Mouse (Mus musculus): ENCODE measurements around the gene Tmem51. TPM values are rescaled to one million over a fixed set of nuclear protein-coding genes. Genes with fewer than 3 reads are reported as not detected.
"Not testable (repeated sequence)": the region's sequence is repeated elsewhere in the genome, so short reads cannot be mapped to it uniquely, and the experiment has no call there.

The Tmem51 gene
- total RNA-seq, 2 experiments from 2014 or later: 6.9 to 7.5 TPM

DNA sequence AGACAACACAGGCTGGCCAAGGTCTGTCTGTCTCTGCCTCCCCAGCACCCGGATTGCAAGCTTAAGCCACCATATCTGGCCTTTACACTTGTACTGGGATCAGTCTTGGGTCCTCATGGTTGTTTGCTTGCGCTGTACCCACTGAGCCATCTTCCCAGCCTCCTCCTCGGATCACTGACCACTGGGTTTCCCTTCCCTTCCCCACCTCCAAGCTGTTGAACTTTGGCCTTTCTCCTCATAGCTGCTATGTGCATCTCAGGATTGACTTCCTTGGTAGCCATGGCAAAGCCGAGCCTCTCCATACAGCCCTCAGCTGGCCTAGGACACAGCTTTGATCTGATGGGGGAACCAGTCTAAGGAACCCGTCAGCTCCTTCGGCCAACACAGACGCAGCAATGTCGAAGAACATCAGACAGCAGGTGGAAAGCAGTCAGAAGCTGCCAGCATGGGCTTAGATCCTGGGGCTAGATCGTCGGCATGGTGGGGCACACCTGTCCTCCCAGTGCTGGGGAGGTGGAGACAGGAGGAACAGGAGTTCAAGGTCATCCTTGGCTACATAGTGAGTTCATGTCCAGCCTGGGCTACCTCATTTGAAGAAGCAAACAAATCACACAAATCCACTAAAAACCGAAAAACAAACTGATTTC lies 19.4 kb downstream of the Tmem51 start:
- intact Hi-C loops (cut with DNase I): no loop called here
- DNase-seq (ENCODE audit: low spot score in 2 of 2): no peak

DNA sequence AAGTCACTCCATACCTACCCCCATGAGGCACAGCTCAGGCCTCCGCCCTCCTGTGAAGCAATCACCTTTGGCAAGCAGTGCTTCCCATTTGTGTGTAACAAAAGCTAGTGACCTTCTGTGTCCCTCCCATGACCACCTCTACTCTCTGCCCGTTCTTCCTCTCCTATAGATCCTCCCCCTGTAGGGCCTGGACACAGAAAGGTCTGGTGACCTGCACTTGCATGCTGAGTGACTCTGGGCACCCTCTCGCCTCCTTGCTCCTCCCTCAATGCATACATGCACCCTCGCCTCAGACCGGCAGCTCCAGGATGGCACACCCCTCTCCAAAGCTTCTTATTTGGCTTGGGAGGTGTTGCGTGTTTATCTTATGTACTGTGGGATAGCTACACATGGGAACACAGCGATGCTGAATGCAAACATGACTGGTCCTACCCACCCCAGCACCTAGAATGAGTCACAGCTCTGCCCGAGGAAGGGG lies 21.0 kb downstream of the Tmem51 start:
- DNase-seq (ENCODE audit: low spot score in 2 of 2): no peak
- intact Hi-C loops (cut with DNase I): no loop called here

DNA sequence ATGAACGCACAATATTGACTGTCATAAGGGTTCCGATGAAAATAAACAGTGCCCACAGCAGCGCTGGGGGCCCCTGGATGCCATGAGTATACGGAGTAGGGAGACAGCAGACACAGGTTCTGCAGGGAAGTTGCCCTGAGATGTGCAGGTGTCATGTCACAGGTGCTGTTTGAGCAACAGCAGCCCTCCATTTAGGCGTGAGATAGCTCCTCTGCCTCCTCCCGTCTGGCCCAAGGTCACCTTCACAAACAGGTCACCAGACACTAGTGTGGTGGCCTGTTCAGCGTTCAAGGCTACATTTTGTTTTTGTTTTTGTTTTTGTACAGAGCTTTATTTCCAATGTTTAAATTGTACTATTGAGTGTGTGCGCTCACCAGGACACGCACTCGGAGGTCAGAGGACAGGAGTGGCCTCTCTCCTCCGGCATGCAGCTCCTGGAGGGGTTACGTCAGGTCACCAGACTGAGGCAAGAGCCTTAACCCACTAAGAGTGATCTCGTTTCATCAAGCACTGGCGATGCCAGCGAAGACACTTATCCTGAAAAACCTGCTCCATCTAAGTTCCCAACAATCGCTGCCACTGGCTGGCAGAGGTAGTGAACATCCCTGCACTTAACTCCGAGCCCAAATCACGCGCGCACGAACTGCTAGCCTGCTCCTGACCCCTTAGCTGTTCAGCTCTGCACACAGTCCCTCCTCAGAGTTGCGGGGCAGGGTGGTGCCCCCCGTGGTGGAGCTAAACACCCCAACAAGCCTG lies 22.4 kb downstream of the Tmem51 start:
- intact Hi-C loops (cut with DNase I): no loop called here
- DNase-seq (ENCODE audit: low spot score in 2 of 2): no peak

DNA sequence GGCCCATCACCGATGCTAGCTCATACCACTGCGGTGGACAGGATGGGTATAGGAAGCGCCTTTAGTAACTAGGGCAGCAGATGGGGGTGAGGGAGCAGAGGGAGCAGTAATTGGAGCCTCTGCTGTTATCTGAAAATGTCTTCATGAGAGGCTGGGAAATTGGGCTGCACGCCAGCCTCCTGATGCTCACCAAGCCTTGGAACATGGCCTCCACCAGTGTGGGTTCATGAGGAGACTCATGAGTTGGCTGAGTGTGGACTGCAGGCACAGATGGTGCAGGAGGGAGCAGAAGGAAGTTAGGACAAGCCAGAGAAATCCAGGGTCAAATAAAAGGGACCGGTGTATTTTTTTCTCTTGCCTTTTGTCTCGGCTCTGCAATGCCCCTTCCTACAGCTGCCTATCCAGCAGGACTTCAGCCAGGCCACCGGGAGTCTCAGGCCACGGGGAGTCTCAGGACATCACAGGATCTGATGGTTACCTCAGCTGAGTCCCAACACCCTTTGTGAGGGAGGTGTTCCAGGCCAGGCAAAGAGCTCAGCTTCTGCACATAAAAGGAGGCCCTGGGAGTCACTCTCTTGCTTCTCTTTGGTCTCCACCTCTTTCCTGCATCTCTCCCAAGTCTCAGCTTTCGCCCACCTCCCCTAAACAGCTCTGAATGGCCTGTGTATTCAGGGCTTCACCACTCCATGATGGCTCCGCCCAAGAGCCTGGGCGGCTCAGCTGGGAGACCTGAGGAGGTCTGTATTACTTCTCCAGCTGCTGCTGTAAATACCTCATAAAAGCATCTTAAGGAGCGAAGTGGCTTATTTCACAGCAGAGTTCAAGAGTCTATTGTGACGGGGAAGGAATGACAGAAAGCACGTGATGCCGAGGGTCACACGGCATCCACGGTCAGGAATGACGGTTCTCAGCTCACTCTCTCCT lies 23.4 kb downstream of the Tmem51 start:
- intact Hi-C loops (cut with DNase I): no loop called here
- DNase-seq (ENCODE audit: low spot score in 2 of 2): no peak

DNA sequence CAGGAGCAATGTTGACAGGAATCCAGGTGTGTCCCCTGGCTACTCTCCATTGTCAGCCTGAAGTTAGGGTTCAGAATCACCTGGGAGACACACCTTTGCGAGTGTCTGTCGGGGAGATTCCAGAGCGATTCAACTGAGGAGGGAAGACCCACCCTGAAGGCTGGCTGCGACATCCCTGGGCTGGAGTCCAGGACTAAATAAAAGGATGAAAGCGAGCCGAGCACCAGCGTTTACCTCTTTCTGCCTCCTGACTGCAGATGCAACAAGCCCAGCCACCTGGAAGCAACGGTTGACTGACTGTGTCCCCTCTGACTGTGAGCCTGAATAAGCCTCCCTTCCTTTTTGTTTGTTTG lies 24.3 kb downstream of the Tmem51 start:
- intact Hi-C loops (cut with DNase I): no loop called here
- no peak for DNase-seq (ENCODE audit: low spot score in 2 of 2)

DNA sequence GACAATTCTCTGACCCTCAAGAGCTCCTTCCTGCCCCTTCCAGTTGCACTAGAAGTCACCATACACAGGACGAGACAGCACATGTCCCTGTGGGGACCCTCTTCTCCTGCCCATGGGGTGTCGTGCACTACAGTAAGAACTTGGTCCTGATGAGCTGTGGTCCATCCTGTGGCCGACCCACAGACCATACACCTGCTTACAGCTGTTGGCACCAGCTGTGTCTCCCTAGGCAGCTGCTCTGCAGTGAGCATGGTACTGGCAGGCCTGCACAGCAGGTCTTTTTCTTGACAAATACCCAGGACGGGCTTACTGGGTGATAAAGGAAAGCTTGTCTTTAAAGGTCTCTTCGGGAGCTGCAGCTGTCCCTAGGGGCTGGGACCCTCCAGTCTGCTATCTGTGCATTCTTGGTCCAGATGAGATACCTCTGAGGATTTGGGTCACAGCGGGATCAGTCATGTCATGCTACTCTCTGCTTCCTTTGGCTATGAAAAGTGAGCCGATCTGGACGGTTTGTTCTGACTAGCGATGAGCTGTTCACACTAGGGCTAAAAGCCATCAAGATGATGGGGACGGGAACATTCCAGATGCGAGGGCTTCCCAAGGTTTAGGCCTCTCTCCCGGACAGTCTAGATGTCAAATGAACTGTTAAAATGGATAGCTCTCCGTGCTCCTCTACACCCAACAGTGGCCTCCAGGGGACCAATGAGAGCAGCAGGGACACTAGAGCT lies 24.8 kb downstream of the Tmem51 start:
- DNase-seq (ENCODE audit: low spot score in 2 of 2): no peak
- intact Hi-C loops (cut with DNase I): no loop called here

DNA sequence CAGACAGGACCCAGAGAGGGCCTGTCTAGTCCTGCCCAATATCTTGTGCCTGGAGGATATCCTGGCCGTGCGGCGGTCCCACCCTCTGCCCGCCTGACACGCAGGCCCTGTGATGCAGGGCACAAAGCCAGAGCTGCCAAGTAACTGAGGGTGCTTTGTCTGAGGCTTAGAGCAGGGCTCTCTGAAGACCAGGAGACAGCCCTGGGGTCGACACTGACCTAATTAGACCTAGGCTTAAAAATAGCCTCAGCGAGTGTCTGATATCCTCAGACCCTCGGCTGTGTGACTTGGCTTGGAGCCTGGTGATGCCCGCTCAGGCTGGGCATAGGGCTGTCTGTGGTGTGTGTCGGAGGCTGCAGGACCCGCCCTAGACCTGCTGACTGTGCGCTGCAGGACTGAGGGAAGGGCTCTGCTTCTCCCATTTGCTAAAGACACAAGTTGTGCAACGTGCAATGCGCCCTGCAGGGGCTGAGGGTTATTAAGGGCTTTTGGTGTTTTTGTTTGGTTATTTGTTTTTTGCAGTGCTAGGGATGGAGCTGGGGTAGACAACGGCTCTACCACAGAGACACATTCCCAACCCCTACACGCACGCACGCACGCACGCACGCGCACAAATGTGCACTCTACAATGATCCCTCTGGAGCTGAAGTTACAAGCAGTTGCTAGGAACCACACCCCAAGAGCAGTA lies 26.4 kb downstream of the Tmem51 start:
- intact Hi-C loops (cut with DNase I): no loop called here
- DNase-seq (ENCODE audit: low spot score in 2 of 2): peak; percentile 26 to 30

DNA sequence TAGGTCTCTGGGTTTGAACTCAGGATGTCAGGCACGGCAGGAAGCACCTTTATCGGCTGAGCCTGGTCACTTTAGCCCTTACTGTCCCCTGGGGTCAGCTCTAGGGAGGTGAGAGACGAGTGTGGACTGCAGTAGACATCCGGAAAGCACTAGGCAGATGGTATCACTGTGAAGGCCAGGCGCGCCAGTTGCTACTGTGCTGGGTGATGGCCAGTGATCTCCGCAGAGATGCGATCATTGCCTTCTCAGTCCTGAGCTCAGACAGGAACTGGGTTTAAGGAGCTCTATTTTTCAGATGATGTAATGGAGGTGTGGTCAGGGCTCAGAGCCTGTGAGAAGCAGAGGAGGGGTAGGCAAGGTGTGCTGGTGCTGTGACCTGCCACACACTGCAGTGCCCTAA lies 28.5 kb downstream of the Tmem51 start:
- intact Hi-C loops (cut with DNase I): no loop called here
- no peak for DNase-seq (ENCODE audit: low spot score in 2 of 2)

DNA sequence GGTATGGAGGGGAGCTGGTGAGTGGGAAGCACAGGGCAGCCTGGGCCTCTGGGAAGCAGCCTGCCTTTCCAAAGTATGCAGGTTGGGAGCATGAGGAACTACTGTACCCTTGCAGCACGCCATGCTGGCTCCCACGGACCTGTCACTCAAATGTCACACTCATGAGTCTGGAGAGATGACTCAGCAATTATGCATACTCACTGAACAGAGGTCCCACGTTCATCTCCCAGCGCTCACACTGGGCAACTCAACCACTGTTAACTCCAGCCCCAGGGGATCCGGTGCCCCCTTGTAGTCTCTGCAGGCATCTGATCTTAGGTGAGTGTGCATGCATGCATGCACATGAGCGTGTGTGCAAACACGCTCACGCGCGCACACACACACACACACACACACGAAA lies 29.5 kb downstream of the Tmem51 start:
- no peak for DNase-seq (ENCODE audit: low spot score in 2 of 2)
- intact Hi-C loops (cut with DNase I): no loop called here

DNA sequence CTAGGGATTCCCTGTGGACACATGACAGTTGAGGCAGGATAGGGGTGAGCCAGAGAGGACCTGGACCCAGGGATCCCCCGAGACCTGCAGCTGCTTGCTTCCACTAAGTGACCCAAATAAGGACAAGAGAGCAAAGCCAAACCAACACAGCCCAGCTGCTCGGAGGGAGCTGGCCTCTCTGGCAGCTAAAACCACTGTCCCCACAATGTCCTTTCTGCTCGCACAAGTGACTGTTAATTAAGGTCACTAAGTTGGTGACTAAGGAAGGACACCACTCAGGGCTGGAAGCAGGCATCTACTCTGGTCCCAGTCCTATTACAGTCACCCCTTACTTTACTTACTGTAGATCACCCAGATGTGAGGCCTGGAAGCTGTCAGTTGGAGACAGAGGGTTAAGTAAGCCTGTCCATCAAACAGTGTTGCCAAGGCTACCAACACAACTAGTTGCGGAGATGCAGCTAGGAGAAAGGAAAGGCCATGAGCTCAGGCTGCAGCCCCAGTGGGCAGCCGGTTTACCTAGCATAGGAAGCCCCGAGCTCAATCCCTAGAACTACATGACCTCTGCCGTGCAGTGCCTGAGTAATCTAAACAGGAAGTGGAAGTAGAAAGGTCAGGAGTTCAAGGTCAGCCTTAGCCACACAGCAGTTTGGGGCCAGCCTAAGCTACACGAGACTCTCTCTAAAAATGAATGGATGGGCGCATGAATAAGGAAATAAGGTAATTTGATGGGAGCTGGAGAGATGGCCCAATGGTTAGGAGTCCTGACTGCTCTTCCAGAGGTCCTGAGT lies 30.2 kb downstream of the Tmem51 start:
- intact Hi-C loops (cut with DNase I): no loop called here

DNA sequence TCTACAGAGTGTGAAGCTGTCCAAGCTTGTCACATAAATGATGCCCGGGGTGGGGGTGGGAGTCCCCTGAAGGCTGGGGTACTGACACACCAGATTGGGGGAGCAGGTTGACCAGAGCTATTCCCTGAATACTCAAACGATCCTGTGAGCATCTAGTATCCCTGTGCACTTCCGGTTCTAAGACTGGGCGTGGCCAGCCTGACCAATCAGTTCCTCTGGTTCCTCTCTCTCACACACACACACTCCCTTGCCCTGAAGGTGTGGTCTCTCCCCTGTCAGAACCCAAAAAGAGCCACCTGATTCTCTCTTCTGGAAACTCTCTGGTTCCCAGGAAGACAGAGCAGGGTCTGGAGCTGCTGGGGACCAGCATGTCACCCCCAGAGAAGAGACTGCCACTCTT lies 30.8 kb downstream of the Tmem51 start:
- intact Hi-C loops (cut with DNase I): no loop called here
- no peak for DNase-seq (ENCODE audit: low spot score in 2 of 2)

More for the DNA sequence above, 30.2 kb downstream of the Tmem51 start:
- no peak for DNase-seq (ENCODE audit: low spot score in 2 of 2)

DNA sequence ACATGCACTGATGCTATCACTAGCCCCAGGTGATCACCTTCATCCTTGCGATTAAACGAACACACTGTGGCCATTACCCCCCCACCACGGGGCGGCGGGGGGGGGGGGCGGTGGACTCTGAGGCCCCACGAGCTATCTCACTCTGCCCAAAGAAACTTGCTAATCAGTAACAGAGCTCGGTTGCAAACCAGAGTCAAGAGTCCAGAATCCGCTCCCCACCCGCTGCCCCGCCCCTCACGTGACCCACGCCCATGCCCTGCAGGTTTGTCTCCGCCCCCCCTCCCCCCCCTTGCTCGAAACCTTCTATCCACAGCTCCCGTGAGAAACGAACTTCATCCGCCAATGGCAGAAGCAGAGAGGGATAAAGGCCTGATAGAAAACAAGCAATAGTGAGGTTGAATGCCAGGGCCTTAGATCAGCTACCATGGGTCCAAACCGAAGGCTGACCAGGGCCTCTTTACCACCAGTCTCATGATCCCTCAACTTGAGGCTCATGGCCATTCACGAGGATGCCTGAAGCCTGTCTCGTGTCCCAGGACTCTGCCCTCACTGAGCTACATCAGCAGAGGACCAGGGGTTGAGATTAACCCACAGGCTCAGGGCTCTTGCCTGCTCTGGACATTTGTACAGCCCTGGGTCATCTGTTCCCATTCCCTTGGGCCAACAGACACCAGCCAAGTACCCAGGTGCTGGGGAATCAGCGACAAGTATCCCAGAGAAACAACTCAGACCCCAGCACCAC lies 31.5 kb downstream of the Tmem51 start:
- intact Hi-C loops (cut with DNase I): no loop called here
- DNase-seq (ENCODE audit: low spot score in 2 of 2): no peak

DNA sequence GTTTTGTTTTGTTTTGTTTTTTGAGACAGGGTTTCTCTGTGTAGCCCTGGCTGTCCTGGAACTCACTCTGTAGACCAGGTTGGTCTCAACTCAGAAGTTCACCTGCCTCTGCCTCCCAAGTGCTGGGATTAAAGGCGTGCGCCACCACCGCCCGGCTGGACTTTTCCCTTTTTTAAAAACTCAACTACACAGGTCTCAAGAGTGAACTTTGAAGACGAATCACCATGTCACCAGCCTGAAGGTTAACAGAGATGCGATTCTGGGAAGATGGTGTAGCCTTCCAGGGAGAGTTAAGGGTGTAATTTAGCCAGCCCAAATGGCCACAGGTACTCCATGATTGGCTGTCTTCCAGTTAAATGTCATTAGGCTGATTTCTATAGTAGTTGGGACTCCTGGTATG lies 32.2 kb downstream of the Tmem51 start:
- DNase-seq (ENCODE audit: low spot score in 2 of 2); intact Hi-C loops (cut with DNase I): not testable (repeated sequence)

DNA sequence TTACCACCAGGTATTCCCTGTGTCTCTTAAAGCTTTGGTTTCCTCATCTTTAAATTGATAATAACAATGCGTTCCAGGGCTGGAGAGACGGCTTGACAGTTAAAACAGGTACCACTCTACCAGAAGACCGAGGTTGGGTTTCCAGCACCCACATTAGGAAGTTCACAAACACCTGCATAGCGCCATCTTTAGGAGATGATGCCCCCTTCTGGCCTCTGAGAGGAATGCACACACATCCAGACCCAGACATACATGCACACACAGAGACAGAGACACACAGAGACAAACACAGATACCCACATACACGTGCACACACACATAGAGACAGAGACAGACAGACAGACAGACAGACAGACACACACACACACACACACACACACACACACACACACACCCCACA lies 34.1 kb downstream of the Tmem51 start:
- intact Hi-C loops (cut with DNase I): no loop called here

DNA sequence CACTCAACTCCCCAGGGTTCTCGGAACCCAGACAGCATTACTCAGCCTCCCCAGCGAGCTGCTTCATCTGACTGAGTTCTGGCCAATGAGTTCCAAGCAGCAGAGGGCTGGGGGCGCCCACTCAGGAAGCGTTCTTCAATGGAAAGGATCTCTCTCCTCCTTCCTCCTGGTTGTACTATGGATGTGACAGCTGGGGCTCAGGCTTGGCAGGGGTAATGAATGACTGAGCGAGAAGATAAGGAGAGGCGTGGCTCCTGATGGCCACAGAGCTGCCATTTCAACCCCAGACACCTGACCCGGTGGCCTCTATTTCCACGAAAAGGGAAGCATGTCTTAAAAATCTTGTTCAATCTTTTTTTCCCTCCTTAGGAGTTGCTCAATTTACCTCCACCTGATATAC lies 35.7 kb downstream of the Tmem51 start:
- no peak for DNase-seq (ENCODE audit: low spot score in 2 of 2)
- intact Hi-C loops (cut with DNase I): no loop called here

More for the DNA sequence above, 34.1 kb downstream of the Tmem51 start:
- no peak for DNase-seq (ENCODE audit: low spot score in 2 of 2)

DNA sequence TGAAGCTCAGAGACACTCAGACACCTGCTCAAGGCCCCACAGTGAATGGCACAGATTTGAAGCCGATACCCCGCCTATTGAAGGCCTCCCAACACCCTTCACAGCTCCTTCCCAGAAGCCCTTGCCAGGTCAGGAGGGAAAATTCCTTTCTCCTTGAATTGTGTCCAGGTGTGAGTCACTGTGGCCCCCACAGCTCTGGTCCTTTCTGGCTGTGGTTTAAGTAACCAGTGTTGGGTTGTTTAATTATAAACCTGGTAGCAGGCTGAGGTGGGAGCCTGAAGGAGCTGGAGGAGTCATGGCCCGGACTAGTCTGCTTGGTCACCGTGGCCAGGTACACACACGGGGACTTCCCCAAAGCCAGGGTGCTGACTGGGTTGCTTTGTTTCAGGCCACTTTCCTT lies 37.1 kb downstream of the Tmem51 start:
- DNase-seq (ENCODE audit: low spot score in 2 of 2): no peak
- intact Hi-C loops (cut with DNase I): no loop called here

DNA sequence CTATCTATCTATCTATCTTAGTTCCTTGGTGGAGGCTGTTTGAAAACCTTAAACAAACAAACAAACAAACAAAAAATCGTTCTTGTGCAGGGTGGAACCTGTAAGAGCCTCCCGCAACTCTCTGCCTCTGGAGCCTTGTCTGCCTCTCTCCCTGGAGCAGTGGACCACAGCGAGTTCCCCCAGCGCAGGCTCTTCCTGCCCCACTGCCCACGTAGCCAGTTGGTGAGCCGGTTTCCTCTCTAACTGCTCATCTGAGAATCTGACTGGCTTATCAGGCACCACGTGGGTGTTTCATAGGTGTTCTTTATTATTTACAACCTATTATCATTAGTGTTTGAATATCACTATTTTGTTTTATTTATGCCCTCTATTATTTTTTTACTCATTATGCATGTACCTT lies 37.6 kb downstream of the Tmem51 start:
- intact Hi-C loops (cut with DNase I): no loop called here
- no peak for DNase-seq (ENCODE audit: low spot score in 2 of 2)
